Mouse (Mus musculus): Measurements from ENCODE around the gene Eps15l1.

Gene Eps15l1

GRCm38 (mm10) chr8:72409443-72409842, 11.8 kb downstream of the Eps15l1 start:
- DNase-seq, result no peak

- DNase-seq, result no peak
Measured at GRCm38 (mm10) chr8:72407878-72408277, 13.4 kb downstream of the Eps15l1 start.

- no peak for DNase-seq
Measured at GRCm38 (mm10) chr8:72402981-72403380, 18.3 kb downstream of the Eps15l1 start.

- no peak for DNase-seq
Measured at GRCm38 (mm10) chr8:72401381-72401780, 19.9 kb downstream of the Eps15l1 start.

GRCm38 (mm10) chr8:72385737-72386136, 35.5 kb downstream of the Eps15l1 start:
- no peak for DNase-seq

- DNase-seq, result no peak
Measured at GRCm38 (mm10) chr8:72382395-72382794, 38.9 kb downstream of the Eps15l1 start.

GRCm38 (mm10) chr8:72380656-72381055, 40.6 kb downstream of the Eps15l1 start:
- no peak for DNase-seq

- no peak for DNase-seq
Measured at GRCm38 (mm10) chr8:72376900-72377299, 44.4 kb downstream of the Eps15l1 start.

GRCm38 (mm10) chr8:72376309-72376708, 45.0 kb downstream of the Eps15l1 start:
- DNase-seq, result no peak

GRCm38 (mm10) chr8:72375161-72375560, 46.1 kb downstream of the Eps15l1 start:
- no peak for DNase-seq

GRCm38 (mm10) chr8:72372311-72372710, 48.9 kb downstream of the Eps15l1 start:
- no peak for DNase-seq

- DNase-seq, result no peak
Measured at GRCm38 (mm10) chr8:72371356-72371755, 49.9 kb downstream of the Eps15l1 start.

GRCm38 (mm10) chr8:72366435-72366834, 54.8 kb downstream of the Eps15l1 start:
- DNase-seq, result no peak

- DNase-seq, result peak; percentile 74
Measured at GRCm38 (mm10) chr8:72365826-72366225, 55.4 kb downstream of the Eps15l1 start.

GRCm38 (mm10) chr8:72365016-72365415, 56.2 kb downstream of the Eps15l1 start:
- DNase-seq, result no peak

GRCm38 (mm10) chr8:72363457-72363856, 57.8 kb downstream of the Eps15l1 start:
- no peak for DNase-seq

- DNase-seq, result peak; percentile 66
Measured at GRCm38 (mm10) chr8:72362754-72363153, 58.5 kb downstream of the Eps15l1 start.

- no peak for DNase-seq
Measured at GRCm38 (mm10) chr8:72360162-72360561, 61.1 kb downstream of the Eps15l1 start.

GRCm38 (mm10) chr8:72356593-72356992, 64.7 kb downstream of the Eps15l1 start:
- DNase-seq, result no peak

GRCm38 (mm10) chr8:72354272-72354671, 67.0 kb downstream of the Eps15l1 start:
- peak; percentile 41 for DNase-seq

- DNase-seq, result no peak
Measured at GRCm38 (mm10) chr8:72353700-72354045, 67.6 kb downstream of the Eps15l1 start.

GRCm38 (mm10) chr8:72352951-72353699, 68.1 kb downstream of the Eps15l1 start:
- no peak for DNase-seq

GRCm38 (mm10) chr8:72351405-72352005, 69.8 kb downstream of the Eps15l1 start:
- no peak for DNase-seq

GRCm38 (mm10) chr8:72350727-72351126, 70.5 kb downstream of the Eps15l1 start:
- no peak for DNase-seq

GRCm38 (mm10) chr8:72349838-72350237, 71.4 kb downstream of the Eps15l1 start:
- DNase-seq, result no peak

Measured in right cerebral cortex, adult 18-20 months (tissue).